Mouse (Mus musculus) myocyte (in vitro differentiated cells): ENCODE measurements around the gene Melk.

ENCODE experiments used
- CEBPB ChIP-seq: IDR thresholded peaks from 2 replicates; pipeline ENCODE4 v1.6.1; 2011; ENCODE audit warnings: mild to moderate bottlenecking, moderate library complexity; ENCODE audit not compliant: poor library complexity, insufficient read depth, severe bottlenecking
- E2F4 ChIP-seq: IDR thresholded peaks from one replicate; pipeline ENCODE4 v1.6.1; 2011; ENCODE audit warnings: mild to moderate bottlenecking, control low read depth, moderate library complexity; ENCODE audit not compliant: insufficient read depth
- MAX ChIP-seq: IDR thresholded peaks from one replicate; pipeline ENCODE4 v1.6.1; 2011; ENCODE audit warnings: low read depth, mild to moderate bottlenecking, control low read depth
- MYOD1 ChIP-seq, 3 experiments: IDR thresholded peaks; one replicate each; pipeline ENCODE4 v1.6.1; 2011; ENCODE audit warnings: control low read depth in 2 of 3, low read depth in 2 of 3, mild to moderate bottlenecking in 2 of 3, moderate library complexity in 1 of 3; ENCODE audit not compliant: insufficient read length in 2 of 3, control insufficient read depth in 1 of 3
- MYOG ChIP-seq, 3 experiments: IDR thresholded peaks; one replicate each; pipeline ENCODE4 v1.6.1; 2011; ENCODE audit warnings: control low read depth in 2 of 3, low read depth in 2 of 3, mild to moderate bottlenecking in 2 of 3; ENCODE audit not compliant: insufficient read length in 2 of 3, control insufficient read depth in 1 of 3, insufficient read depth in 1 of 3
- POLR2A ChIP-seq: IDR thresholded peaks from one replicate; pipeline ENCODE4 v1.6.1; 2011; ENCODE audit warnings: low read depth, mild to moderate bottlenecking, control low read depth, moderate library complexity; ENCODE audit not compliant: insufficient read length
- POLR2AphosphoS2 ChIP-seq: IDR thresholded peaks from one replicate; pipeline ENCODE4 v1.6.1; 2011; ENCODE audit warnings: low read depth, control low read depth; ENCODE audit not compliant: insufficient read length
- REST ChIP-seq: IDR thresholded peaks from one replicate; pipeline ENCODE4 v1.6.1; 2011; ENCODE audit warnings: mild to moderate bottlenecking, control low read depth, moderate library complexity; ENCODE audit not compliant: insufficient read depth, insufficient read length
- TCF12 ChIP-seq: IDR thresholded peaks from one replicate; pipeline ENCODE4 v1.6.1; 2011; ENCODE audit warnings: mild to moderate bottlenecking, control low read depth; ENCODE audit not compliant: poor library complexity, insufficient read depth, severe bottlenecking
- USF1 ChIP-seq: IDR thresholded peaks from one replicate; pipeline ENCODE4 v1.6.1; 2011; ENCODE audit warnings: low read depth, mild to moderate bottlenecking, control low read depth, moderate library complexity

- no peak for TF ChIP-seq POLR2A
- TF ChIP-seq MAX = no peak
- TF ChIP-seq CEBPB = no peak
- TF ChIP-seq E2F4 = no peak
- TF ChIP-seq USF1 = no peak
- TF ChIP-seq POLR2AphosphoS2 = no peak
- TF ChIP-seq REST = no peak
- no peak for TF ChIP-seq MYOD1 (IDR thresholded peaks at IDR 0.05; ENCODE audit: control insufficient read depth in 1 of 3, insufficient read length in 2 of 3, low read depth in 2 of 3)
- TF ChIP-seq TCF12 = no peak
- TF ChIP-seq MYOG (IDR thresholded peaks at IDR 0.05; ENCODE audit: control insufficient read depth in 1 of 3, insufficient read depth in 1 of 3, insufficient read length in 2 of 3, low read depth in 2 of 3) = no peak
These were observed 9.8 kb downstream of the Melk start for GRCm38 (mm10) chr4:44310429-44310828.
